Mouse (Mus musculus) spleen, postnatal 14 days (tissue): Measurements from ENCODE around the gene Nphs2.

ENCODE experiments used
- DNase-seq, 2 experiments: peaks; one replicate each; pipeline ENCODE4 v3.0.0; 2021 to 2022; ENCODE audit warnings: low spot score in 2 of 2

Gene Nphs2

GRCm38 (mm10) chr1:156365740-156366139 is 55.2 kb downstream of the Nphs2 start, which contains the start of gene Gm2000:
Gene Gm2000 (plus strand): TSS chr1:156366040.
- DNase-seq = no peak
